Mouse (Mus musculus) spleen, adult 12 weeks (tissue): ENCODE results near the gene Osbpl7.

Source experiments
- DNase-seq: peaks from one replicate; pipeline ENCODE4 v3.0.0; 2022; ENCODE audit warnings: low spot score

Gene Osbpl7

GRCm38 (mm10) chr11:97040301-97041021 is 10.0 kb upstream of the Osbpl7 start:
- DNase-seq = no peak

GRCm38 (mm10) chr11:97041022-97041899 is 9.2 kb upstream of the Osbpl7 start, which contains the start of the genes Lrrc46 and Mrpl10:
TSS of gene Lrrc46 (minus strand) at chr11:97041407.
TSS of gene Mrpl10 (plus strand) at chr11:97041560.
- DNase-seq = peak; percentile 87

- no peak for DNase-seq
Observed at GRCm38 (mm10) chr11:97044902-97045301, 5.5 kb upstream of the Osbpl7 start.

GRCm38 (mm10) chr11:97045861-97046260 is 4.6 kb upstream of the Osbpl7 start:
- DNase-seq = no peak

- no peak for DNase-seq
Observed at GRCm38 (mm10) chr11:97048090-97048650, 2.3 kb upstream of the Osbpl7 start.

- DNase-seq = no peak
Observed at GRCm38 (mm10) chr11:97049492-97050085, 839 bp upstream of the Osbpl7 start.

GRCm38 (mm10) chr11:97050944-97051586 is 637 bp downstream of the Osbpl7 start:
- no peak for DNase-seq

- peak; percentile 26 for DNase-seq
Observed at GRCm38 (mm10) chr11:97052219-97052646, 1.8 kb downstream of the Osbpl7 start.

- DNase-seq = no peak
Observed at GRCm38 (mm10) chr11:97063274-97063920, 13.0 kb downstream of the Osbpl7 start.

GRCm38 (mm10) chr11:97063921-97064295 is 13.5 kb downstream of the Osbpl7 start:
- no peak for DNase-seq

- DNase-seq = no peak
Observed at GRCm38 (mm10) chr11:97065538-97066295, 15.3 kb downstream of the Osbpl7 start.

- no peak for DNase-seq
Observed at GRCm38 (mm10) chr11:97066656-97067360, 16.4 kb downstream of the Osbpl7 start.

- no peak for DNase-seq
Observed at GRCm38 (mm10) chr11:97069333-97069732, 18.9 kb downstream of the Osbpl7 start.

GRCm38 (mm10) chr11:97069770-97070169 is 19.3 kb downstream of the Osbpl7 start:
- no peak for DNase-seq

- DNase-seq = no peak
Observed at GRCm38 (mm10) chr11:97071129-97071528, 20.7 kb downstream of the Osbpl7 start.

- no peak for DNase-seq
Observed at GRCm38 (mm10) chr11:97072533-97072932, 22.1 kb downstream of the Osbpl7 start.

GRCm38 (mm10) chr11:97074235-97074634 is 23.8 kb downstream of the Osbpl7 start:
- DNase-seq = no peak

- DNase-seq = no peak
Observed at GRCm38 (mm10) chr11:97078751-97079150, 28.3 kb downstream of the Osbpl7 start.

GRCm38 (mm10) chr11:97080291-97080690 is 29.9 kb downstream of the Osbpl7 start:
- DNase-seq = no peak

GRCm38 (mm10) chr11:97082977-97083376 is 32.5 kb downstream of the Osbpl7 start:
- peak; percentile 12 for DNase-seq
